ENCODE assay signal across 8 mouse cellular contexts in genomic region chr10:118867896-118868600, GRCm38 (mm10). TPM values are rescaled to one million over a fixed set of nuclear protein-coding genes. Genes with fewer than 3 reads are reported as not detected.
A peak's percentile ranks its signal among the peaks of the same experiment; 100 is the strongest.
DNase-seq lines count a peak whose midpoint lies in the region; ATAC-seq and TF ChIP-seq lines count a peak whose summit lies in the region.

No protein-coding gene starts in this region.

- peaks cover 55% of the 10 kb centered on the region for H3K79me2 ChIP-seq in C2C12 (ENCODE audit: control insufficient read depth, insufficient read depth)

- H3K36me3 ChIP-seq in C2C12 (ENCODE audit: control insufficient read depth, insufficient read depth), result peaks cover 29% of the 10 kb centered on the region
- peaks cover 22% of the 10 kb centered on the region for H3K36me3 ChIP-seq in embryonic facial prominence, embryonic 14.5 days (ENCODE audit: control insufficient read depth, insufficient read depth, low read length)
- H3K36me3 ChIP-seq in limb, embryonic 10.5 days, result peaks cover 29% of the 10 kb centered on the region

- peak overlapping the region; percentile 83 for H3K4me2 ChIP-seq in embryonic facial prominence, embryonic 14.5 days (ENCODE audit: low read depth, low read length)

- peak overlapping the region; percentile 95 for H3K27ac ChIP-seq in embryonic facial prominence, embryonic 14.5 days (replicated peaks; ENCODE audit: low read depth, low read length)
- H3K27ac ChIP-seq in limb, embryonic 10.5 days, result peak overlapping the region; percentile 97

- peaks cover 48% of the 10 kb centered on the region for H3K79me3 ChIP-seq in C2C12 (ENCODE audit: low read depth)

- intact Hi-C loops in heart, postnatal 10 days (cut with DNase I), result loop anchor here (2.0 to 10.0 kb wide), 2 partner anchors 197 to 357 kb away; no protein-coding TSS in a partner anchor

- ATAC-seq in embryonic facial prominence, embryonic 14.5 days (ENCODE audit: low read depth), result peak; percentile 26

- peak overlapping the region; percentile 72 for H3K4me3 ChIP-seq in C2C12 (ENCODE audit: insufficient read depth, poor library complexity, severe bottlenecking)
- H3K4me3 ChIP-seq in embryonic facial prominence, embryonic 14.5 days (ENCODE audit: low read depth, low read length), result peak overlapping the region; percentile 74
- H3K4me3 ChIP-seq in limb, embryonic 10.5 days, result peak overlapping the region; percentile 97

- H3ac ChIP-seq in C2C12 (ENCODE audit: control insufficient read depth, insufficient read length, low read depth), result peak overlapping the region; percentile 99

- no peaks in the 10 kb centered on the region for H3K9me3 ChIP-seq in embryonic facial prominence, embryonic 14.5 days (ENCODE audit: control insufficient read depth, low read length)
- H3K9me3 ChIP-seq in limb, embryonic 10.5 days (replicated peaks), result no peaks in the 10 kb centered on the region

- H3K4me1 ChIP-seq in embryonic facial prominence, embryonic 14.5 days (ENCODE audit: control insufficient read depth, insufficient read depth, low read length), result peaks cover 25% of the 10 kb centered on the region
- peaks cover 34% of the 10 kb centered on the region for H3K4me1 ChIP-seq in limb, embryonic 10.5 days

- H3K9ac ChIP-seq in embryonic facial prominence, embryonic 14.5 days (ENCODE audit: low read depth, low read length), result peak overlapping the region; percentile 99

- WGBS in embryonic facial prominence, embryonic 14.5 days, result under 1% methylated on average over 28 of the region's 62 CpGs
- under 1% methylated on average over 46 of the region's 62 CpGs for WGBS in limb, embryonic 10.5 days

- H3K27me3 ChIP-seq in C2C12 (ENCODE audit: control insufficient read depth, insufficient read depth, insufficient read length), result no peaks in the 10 kb centered on the region
- H3K27me3 ChIP-seq in embryonic facial prominence, embryonic 14.5 days (replicated peaks; ENCODE audit: control insufficient read depth, insufficient read depth, low read length), result no peaks in the 10 kb centered on the region
- H3K27me3 ChIP-seq in limb, embryonic 10.5 days (ENCODE audit: low read depth, poor library complexity, severe bottlenecking), result no peaks in the 10 kb centered on the region

- peak; percentile 52 for DNase-seq in ZHBTc4 (ENCODE audit: low read depth, low spot score)
- peak; percentile 73 for DNase-seq in embryonic facial prominence, embryonic 14.5 days (ENCODE audit: low spot score)
- DNase-seq in heart, postnatal 10 days, result peak; percentile 67 to 69
- peak; percentile 73 for DNase-seq in limb, embryonic 10.5 days (ENCODE audit: low spot score)
- peak; percentile 60 for DNase-seq in mesoderm, embryonic 11.5 days (ENCODE audit: low read depth, low spot score)
- peak; percentile 13 to 32 for DNase-seq in spleen, postnatal 14 days (ENCODE audit: low spot score in 2 of 2)
- DNase-seq in frontal cortex, postnatal 36 days (ENCODE audit: low spot score in 2 of 2), result no peak

- TF ChIP-seq CTCF in C2C12 (IDR thresholded peaks at IDR 0.05; ENCODE audit: control insufficient read depth, insufficient read depth, insufficient read length), result no peak

TF ChIP-seq in C2C12, 6 proteins besides CTCF, POLR2A, EP300 and RAD21:
- TF ChIP-seq MYOG (IDR thresholded peaks at IDR 0.05; ENCODE audit: control insufficient read depth, extremely low read depth, insufficient read length), result no peak
- no peak for TF ChIP-seq MAX (IDR thresholded peaks at IDR 0.05)
- no peak for TF ChIP-seq CEBPB (IDR thresholded peaks at IDR 0.05; ENCODE audit: low read depth)
- no peak for TF ChIP-seq FOSL1 (IDR thresholded peaks at IDR 0.05; ENCODE audit: insufficient read depth, low read length, poor library complexity, severe bottlenecking)

RNA-seq across cellular contexts. Expression of gene Dyrk2, which starts 2.0 kb away (rescaled TPM):
- 11.2 TPM for polyA plus RNA-seq in C2C12 (2012; fragmentation: generic; extraction: Trizol)
- 13.1 and 14.7 TPM in 2 replicates for polyA plus RNA-seq in embryonic facial prominence, embryonic 14.5 days (2014; fragmentation: Nextera tagmentation; extraction: Ambion mirVana)
- 100 to 1,000 TPM; 114 to 116 TPM for total RNA-seq in heart, postnatal 10 days (2021)
- 6.3 and 7.2 TPM in 2 replicates for polyA plus RNA-seq in limb, embryonic 10.5 days (2016; fragmentation: Nextera tagmentation; extraction: Ambion mirVana)

Comparison
In these comparisons a context has a peak if more than half of its experiments do, and no peak if none do; other contexts are left out.
1. DNase-seq: peak in ZHBTc4 (single experiment), embryonic facial prominence, embryonic 14.5 days (single experiment), heart, postnatal 10 days (2 of 2), limb, embryonic 10.5 days (single experiment), mesoderm, embryonic 11.5 days (single experiment) and spleen, postnatal 14 days (2 of 2); none in frontal cortex, postnatal 36 days (0 of 2).
2. Peak in every context shown above with its lines, with median percentiles within 50 percentile points of each other: H3K4me3 ChIP-seq.